Mouse (Mus musculus): Measurements from ENCODE around the gene Msh5.

The Msh5 gene

GRCm38 (mm10) chr17:35046681-35047455 is at the start of gene Msh5:
Msh5 (minus strand) TSS chr17:35046745.
- peak; percentile 93 for DNase-seq

- DNase-seq: no peak
Measured at GRCm38 (mm10) chr17:35094475-35095365, 48.2 kb upstream of the Msh5 start.

GRCm38 (mm10) chr17:35092403-35093198 is 46.1 kb upstream of the Msh5 start:
- no peak for DNase-seq

- DNase-seq: no peak
Measured at GRCm38 (mm10) chr17:35090166-35090932, 43.8 kb upstream of the Msh5 start.

- peak; percentile 91 for DNase-seq
Measured at GRCm38 (mm10) chr17:35088825-35089644, 42.5 kb upstream of the Msh5 start, which contains the start of gene Abhd16a. Abhd16a (plus strand) TSS chr17:35089263.

GRCm38 (mm10) chr17:35088151-35088550 is 41.6 kb upstream of the Msh5 start:
- no peak for DNase-seq

- DNase-seq: no peak
Measured at GRCm38 (mm10) chr17:35085208-35085865, 38.8 kb upstream of the Msh5 start, which contains the start of gene Ly6g6f. Ly6g6f (minus strand) TSS chr17:35085610.

GRCm38 (mm10) chr17:35083929-35084497 is 37.5 kb upstream of the Msh5 start:
- DNase-seq: no peak

GRCm38 (mm10) chr17:35082841-35083576 is 36.5 kb upstream of the Msh5 start:
- DNase-seq: no peak

- no peak for DNase-seq
Measured at GRCm38 (mm10) chr17:35080710-35081109, 34.2 kb upstream of the Msh5 start.

GRCm38 (mm10) chr17:35080248-35080647 is 33.7 kb upstream of the Msh5 start:
- no peak for DNase-seq

- DNase-seq: no peak
Measured at GRCm38 (mm10) chr17:35079778-35080177, 33.2 kb upstream of the Msh5 start.

- DNase-seq: no peak
Measured at GRCm38 (mm10) chr17:35077786-35078233, 31.3 kb upstream of the Msh5 start, which contains the start of gene Ly6g6d. Ly6g6d (minus strand) TSS chr17:35078065.

GRCm38 (mm10) chr17:35077285-35077684 is 30.7 kb upstream of the Msh5 start:
- no peak for DNase-seq

- DNase-seq: no peak
Measured at GRCm38 (mm10) chr17:35076507-35077176, 30.1 kb upstream of the Msh5 start, which contains the start of gene Ly6g6e. Ly6g6e (plus strand) TSS chr17:35076902.

- no peak for DNase-seq
Measured at GRCm38 (mm10) chr17:35074097-35074496, 27.6 kb upstream of the Msh5 start.

- no peak for DNase-seq
Measured at GRCm38 (mm10) chr17:35071454-35071853, 24.9 kb upstream of the Msh5 start.

- DNase-seq: no peak
Measured at GRCm38 (mm10) chr17:35070556-35071229, 24.1 kb upstream of the Msh5 start.
